Mouse (Mus musculus) liver, embryonic 13.5 days (tissue): Measurements from ENCODE around the gene Haus4. TPM values are rescaled to one million over a fixed set of nuclear protein-coding genes. Genes with fewer than 3 reads are reported as not detected.

Source experiments
- ATAC-seq: fragments of 200-750 bp; cut with Nextera tagmentation; 2 replicates; pipeline ENCODE4 v1.8.0; 2017; ENCODE audit warnings: low read depth, mild to moderate bottlenecking, moderate number of reproducible peaks, moderate library complexity
- DNase-seq: peaks from one replicate; pipeline ENCODE4 v3.0.0; 2022
- H3K27ac ChIP-seq: fragments of 300-500 bp; sonication (generic); 2 replicates; pipeline ENCODE4 v1.5.1; 2015; ENCODE audit warnings: moderate library complexity, mild to moderate bottlenecking, inconsistent platforms
- H3K27me3 ChIP-seq: fragments of 300-500 bp; sonication (generic); 2 replicates; pipeline ENCODE4 v1.6.1; 2015; ENCODE audit warnings: mild to moderate bottlenecking, inconsistent platforms
- H3K36me3 ChIP-seq: fragments of 300-500 bp; sonication (generic); 2 replicates; pipeline ENCODE4 v1.6.1; 2015; ENCODE audit warnings: mild to moderate bottlenecking, inconsistent platforms
- H3K4me1 ChIP-seq: fragments of 300-500 bp; sonication (generic); replicated peaks from 2 replicates; pipeline ENCODE4 v1.6.1; 2015; ENCODE audit warnings: inconsistent platforms
- H3K4me2 ChIP-seq: fragments of 300-500 bp; sonication (generic); 2 replicates; pipeline ENCODE4 v1.6.1; 2015; ENCODE audit warnings: inconsistent platforms, mild to moderate bottlenecking, moderate library complexity
- H3K4me3 ChIP-seq: fragments of 300-500 bp; sonication (generic); replicated peaks from 2 replicates; pipeline ENCODE4 v1.5.1; 2015; ENCODE audit warnings: mild to moderate bottlenecking, inconsistent platforms
- H3K9ac ChIP-seq: fragments of 300-500 bp; sonication (generic); 2 replicates; pipeline ENCODE4 v1.6.1; 2015; ENCODE audit warnings: mild to moderate bottlenecking, inconsistent platforms
- H3K9me3 ChIP-seq: fragments of 300-500 bp; sonication (generic); replicated peaks from 2 replicates; pipeline ENCODE4 v1.6.1; 2016; ENCODE audit warnings: inconsistent platforms
- WGBS: fragments of 180-500 bp; shearing (Covaris S2); methylation state at CpG from one replicate; pipeline ENCODE4 v1.1.7; 2015; ENCODE audit not compliant: insufficient replicate concordance; 5-methylcytosine and 5-hydroxymethylcytosine counted together
- polyA plus RNA-seq: library from polyadenylated mRNA; unstranded; fragments of >200 nt; fragmentation: Nextera tagmentation; extraction: Ambion mirVana; gene quantifications from 2 replicates; pipeline ENCODE4 v1.2.1, GENCODE M21; 2015

Gene Haus4
- polyA plus RNA-seq = 45.6 and 47.5 TPM in 2 replicates

DNA sequence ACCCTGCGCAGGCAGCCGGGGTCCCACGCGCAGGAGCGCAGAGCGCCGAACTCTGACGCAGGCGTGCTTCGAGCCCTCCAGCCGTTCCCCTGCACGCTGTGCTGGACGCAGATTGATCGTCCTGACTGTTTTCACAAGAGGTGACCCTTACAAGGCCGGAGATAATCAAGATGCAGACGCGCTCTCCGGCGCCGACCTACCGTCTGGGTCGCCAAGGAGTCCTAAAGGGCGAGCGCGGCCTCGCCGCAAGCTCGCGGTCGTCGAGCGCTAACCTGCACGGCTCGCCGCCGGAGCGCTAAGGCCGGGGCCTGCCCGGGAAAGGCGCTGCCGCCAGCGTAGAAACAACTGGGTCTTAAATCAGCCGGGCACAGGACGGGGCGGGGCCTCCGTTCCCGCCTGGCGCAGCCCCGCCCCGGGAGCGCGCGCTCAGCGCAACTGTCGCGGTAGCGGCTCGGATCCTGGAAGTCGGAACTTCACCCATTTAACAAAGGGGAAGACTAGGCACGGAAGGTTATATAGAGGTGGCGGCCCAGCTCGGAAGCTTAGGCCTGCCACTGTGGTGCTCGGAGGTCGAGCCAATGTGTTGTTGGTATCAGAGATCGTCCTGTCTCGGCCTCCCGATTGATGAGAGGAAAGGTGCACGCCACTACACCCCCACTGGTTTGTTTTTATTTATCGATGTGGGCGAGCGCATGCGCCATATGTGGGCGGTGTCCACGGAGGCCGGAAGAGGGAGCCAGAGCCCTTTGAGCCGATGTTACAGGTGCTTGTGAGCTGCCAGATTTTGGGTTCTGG is at the start of gene Haus4:
Gene Haus4, minus strand, starts transcription at position 642 of the 795 bp plus-strand sequence.
- Histone ChIP-seq H3K4me3 (peak within 1 kb of the TSS; percentile 70), H3K9ac (peak within 1 kb of the TSS; percentile 84), H3K27ac (peak within 1 kb of the TSS; percentile 98), H3K9me3 (no peaks in the 10 kb centered on the region), H3K4me2 (peak within 1 kb of the TSS; percentile 94), H3K27me3 (0 out of 2 replicates have a peak, but pooled peaks cover 3% of the 10 kb centered on the region), H3K36me3 (peaks cover 31% of the 10 kb centered on the region), H3K4me1 (peaks cover 25% of the 10 kb centered on the region)
- WGBS = under 1% methylated on average over 76 of the region's 76 CpGs
- DNase-seq (peak; percentile 86), ATAC-seq (peak; percentile 96)

- H3K27ac ChIP-seq = peak overlapping the region; percentile 96
- WGBS = 77% methylated on average over 8 of the region's 8 CpGs
- no peak overlapping the region for H3K9ac ChIP-seq
- no peaks in the 10 kb centered on the region for H3K27me3 ChIP-seq
- ATAC-seq (no peak), DNase-seq (no peak)
- H3K4me2 ChIP-seq = peak overlapping the region; percentile 71
- H3K4me3 ChIP-seq = peak overlapping the region; percentile 75
- no peaks in the 10 kb centered on the region for H3K9me3 ChIP-seq
- peaks cover 45% of the 10 kb centered on the region for H3K4me1 ChIP-seq
- no peaks in the 10 kb centered on the region for H3K36me3 ChIP-seq
Measured at GRCm38 (mm10) chr14:54603686-54604085, 49.3 kb upstream of the Haus4 start.

DNA sequence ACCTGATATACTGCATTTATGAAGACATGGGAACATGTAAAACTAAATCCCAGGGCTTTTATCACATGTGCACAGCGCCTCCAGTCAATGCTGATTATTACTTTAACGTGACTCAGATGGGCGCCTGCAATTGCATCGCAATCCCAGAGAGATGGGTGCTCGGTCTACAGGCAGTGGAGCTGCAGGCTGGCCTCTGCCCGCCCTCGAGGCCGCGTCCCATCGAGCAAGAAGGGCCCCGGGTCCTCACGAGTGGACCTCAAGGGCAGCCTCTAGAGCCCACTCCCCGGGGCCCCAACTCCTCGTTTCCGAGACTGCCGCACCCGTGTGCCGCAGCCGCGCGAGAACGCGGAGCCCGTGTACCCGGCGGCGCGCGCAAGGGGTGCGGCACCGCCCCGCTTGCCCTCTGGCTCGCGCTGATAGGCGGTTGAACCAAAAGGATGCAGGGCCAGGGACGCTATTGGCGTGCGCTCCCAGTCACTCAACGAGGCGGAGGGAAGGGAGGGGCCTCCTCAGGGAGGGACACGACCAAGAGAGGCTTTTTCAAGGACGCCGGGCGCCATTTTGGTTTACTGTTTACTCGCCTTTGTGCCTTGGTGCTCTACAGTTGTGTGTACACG is 48.7 kb upstream of the Haus4 start:
- Histone ChIP-seq H3K9ac (peak overlapping the region; percentile 85), H3K4me1 (peaks cover 45% of the 10 kb centered on the region), H3K27ac (peak overlapping the region; percentile 96), H3K4me2 (peak overlapping the region; percentile 71), H3K27me3 (no peaks in the 10 kb centered on the region), H3K4me3 (peak overlapping the region; percentile 75), H3K36me3 (no peaks in the 10 kb centered on the region), H3K9me3 (no peaks in the 10 kb centered on the region)
- DNase-seq (peak; percentile 91), ATAC-seq (peak; percentile 99)
- WGBS = under 1% methylated on average over 46 of the region's 46 CpGs

- Histone ChIP-seq H3K27me3 (no peaks in the 10 kb centered on the region), H3K4me1 (peaks cover 45% of the 10 kb centered on the region), H3K36me3 (no peaks in the 10 kb centered on the region), H3K4me3 (peak overlapping the region; percentile 75), H3K27ac (peak overlapping the region; percentile 96), H3K9ac (peak overlapping the region; percentile 85), H3K9me3 (no peaks in the 10 kb centered on the region), H3K4me2 (peak overlapping the region; percentile 71)
- WGBS = 28% methylated on average over 4 of the region's 4 CpGs
- ATAC-seq = no peak
- no peak for DNase-seq
Measured at GRCm38 (mm10) chr14:54602613-54603012, 48.2 kb upstream of the Haus4 start.

DNA sequence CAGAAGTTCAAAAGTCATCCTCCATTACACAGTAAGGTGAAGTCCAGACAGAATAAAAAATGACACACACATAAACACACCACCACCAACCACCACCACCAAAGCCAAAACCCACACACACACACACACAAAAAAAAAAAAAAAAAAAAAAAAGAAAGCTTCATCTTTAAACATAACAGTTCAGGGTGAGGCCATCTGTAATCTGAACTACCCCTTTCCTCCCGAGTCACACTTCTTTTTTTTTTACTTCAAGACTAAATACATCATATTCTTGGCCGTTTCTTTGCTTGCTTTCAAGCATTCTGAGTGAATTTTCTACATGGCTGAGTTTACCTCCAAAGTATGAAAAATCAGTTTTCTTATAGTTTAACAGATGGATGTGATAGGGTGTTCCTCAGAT is 47.2 kb upstream of the Haus4 start:
- H3K9me3 ChIP-seq = no peaks in the 10 kb centered on the region
- DNase-seq = no peak
- ATAC-seq = no peak
- no peak overlapping the region for H3K4me3 ChIP-seq
- peaks cover 45% of the 10 kb centered on the region for H3K4me1 ChIP-seq
- 0 out of 2 replicates have a peak overlapping the region, but pooled peaks have one; percentile 96 for H3K27ac ChIP-seq
- H3K9ac ChIP-seq = no peak overlapping the region
- H3K27me3 ChIP-seq = no peaks in the 10 kb centered on the region
- no peak overlapping the region for H3K4me2 ChIP-seq
- WGBS = 49% methylated on average over 2 of the region's 2 CpGs
- no peaks in the 10 kb centered on the region for H3K36me3 ChIP-seq

DNA sequence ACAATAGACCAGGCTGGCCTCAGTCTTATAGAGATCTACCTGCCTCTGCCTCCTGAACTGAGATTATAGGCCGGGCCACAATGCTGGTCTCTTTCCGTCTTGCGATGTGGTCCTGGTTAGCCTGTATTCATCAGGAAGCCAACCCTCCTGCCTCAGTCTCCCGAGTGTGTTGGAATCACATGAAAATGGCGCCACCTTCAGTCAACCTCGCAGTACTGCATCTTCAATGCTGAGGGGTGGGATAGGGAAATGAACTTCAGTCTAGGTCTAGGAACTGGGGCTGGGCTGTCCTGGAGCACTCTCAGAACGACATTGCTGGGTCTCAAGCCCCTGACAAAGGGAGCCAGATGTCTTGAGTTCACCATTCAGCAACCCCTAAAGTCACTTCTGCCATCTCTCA is 42.7 kb upstream of the Haus4 start:
- 60% methylated on average over 7 of the region's 7 CpGs for WGBS
- Histone ChIP-seq H3K4me1 (peaks cover 19% of the 10 kb centered on the region), H3K27ac (no peak overlapping the region), H3K36me3 (peaks cover 16% of the 10 kb centered on the region), H3K4me2 (no peak overlapping the region), H3K4me3 (no peak overlapping the region), H3K9me3 (no peaks in the 10 kb centered on the region), H3K9ac (no peak overlapping the region), H3K27me3 (no peaks in the 10 kb centered on the region)
- ATAC-seq (no peak), DNase-seq (no peak)

- Histone ChIP-seq H3K9ac (no peak overlapping the region), H3K36me3 (peaks cover 16% of the 10 kb centered on the region), H3K27ac (no peak overlapping the region), H3K4me2 (no peak overlapping the region), H3K4me1 (peaks cover 12% of the 10 kb centered on the region), H3K4me3 (no peak overlapping the region), H3K27me3 (no peaks in the 10 kb centered on the region), H3K9me3 (no peaks in the 10 kb centered on the region)
- ATAC-seq (no peak), DNase-seq (no peak)
- 71% methylated on average over 28 of the region's 28 CpGs for WGBS
Measured at GRCm38 (mm10) chr14:54594631-54595414, 40.4 kb upstream of the Haus4 start.

GRCm38 (mm10) chr14:54594055-54594454 is 39.6 kb upstream of the Haus4 start:
- ATAC-seq (no peak), DNase-seq (no peak)
- H3K27me3 ChIP-seq = no peaks in the 10 kb centered on the region
- no peak overlapping the region for H3K4me3 ChIP-seq
- no peaks in the 10 kb centered on the region for H3K9me3 ChIP-seq
- peaks cover 16% of the 10 kb centered on the region for H3K36me3 ChIP-seq
- H3K27ac ChIP-seq = no peak overlapping the region
- H3K4me2 ChIP-seq = no peak overlapping the region
- WGBS = 69% methylated on average over 3 of the region's 3 CpGs
- H3K4me1 ChIP-seq = peaks cover 17% of the 10 kb centered on the region
- no peak overlapping the region for H3K9ac ChIP-seq

DNA sequence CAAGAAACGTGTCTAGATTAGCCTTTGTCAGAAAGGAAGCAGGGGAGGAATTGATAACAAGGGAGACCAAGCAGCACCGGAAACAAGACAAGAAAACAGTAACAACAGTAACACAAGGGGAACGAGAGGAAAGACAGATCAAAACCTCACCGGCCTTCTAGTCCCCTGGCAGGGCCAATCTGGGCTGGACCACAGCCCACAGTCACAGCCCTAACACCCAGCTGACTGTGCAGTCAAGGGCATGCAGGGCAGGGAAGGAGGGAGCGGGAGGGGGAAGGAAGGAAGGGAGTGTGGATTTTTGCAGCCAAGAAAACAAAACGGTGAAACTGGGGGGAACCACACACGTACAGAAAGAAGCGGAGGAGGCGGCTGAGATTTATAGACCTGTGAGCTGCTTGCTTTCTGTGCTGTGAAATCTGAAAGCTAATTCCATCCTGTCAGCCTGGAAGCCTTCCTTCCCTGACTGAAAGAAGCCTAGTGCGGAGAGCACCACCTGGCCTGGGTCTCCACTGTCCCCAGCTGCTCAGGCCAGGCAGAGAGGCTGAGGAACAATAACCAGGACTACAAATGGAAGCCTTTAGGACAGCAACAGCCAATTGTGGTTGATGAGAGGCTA is 38.0 kb upstream of the Haus4 start:
- no peak overlapping the region for H3K4me3 ChIP-seq
- DNase-seq (no peak), ATAC-seq (peak; percentile 55)
- H3K27me3 ChIP-seq = no peaks in the 10 kb centered on the region
- H3K36me3 ChIP-seq = peaks cover 16% of the 10 kb centered on the region
- WGBS = 29% methylated on average over 10 of the region's 10 CpGs
- no peak overlapping the region for H3K4me2 ChIP-seq
- H3K9me3 ChIP-seq = no peaks in the 10 kb centered on the region
- no peak overlapping the region for H3K9ac ChIP-seq
- H3K27ac ChIP-seq = peak overlapping the region; percentile 8; the same call in 1 of the 2 replicates
- peaks cover 24% of the 10 kb centered on the region for H3K4me1 ChIP-seq

DNA sequence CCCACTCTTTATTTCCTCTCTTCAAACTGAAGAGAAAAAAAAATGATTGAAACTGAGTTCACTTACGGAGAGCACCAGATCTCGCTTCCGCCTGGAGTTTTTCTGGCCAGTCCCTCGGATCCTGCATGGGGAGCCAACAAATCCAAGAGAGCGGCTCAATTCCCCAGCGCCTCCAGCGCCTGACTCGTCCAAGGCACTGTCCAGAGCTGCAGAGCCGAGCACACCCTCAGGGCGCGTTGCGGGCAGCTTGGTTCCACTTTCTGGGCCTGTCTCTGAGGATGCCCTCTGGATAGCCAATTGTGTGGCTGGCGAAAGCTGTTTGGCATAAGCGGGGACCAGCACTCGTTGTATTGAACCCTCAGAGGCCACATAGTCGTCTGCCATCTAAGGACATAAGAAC is 36.6 kb upstream of the Haus4 start:
- Histone ChIP-seq H3K9ac (no peak overlapping the region), H3K4me1 (peaks cover 24% of the 10 kb centered on the region), H3K36me3 (peaks cover 16% of the 10 kb centered on the region), H3K27ac (no peak overlapping the region), H3K4me2 (no peak overlapping the region), H3K9me3 (no peaks in the 10 kb centered on the region), H3K27me3 (no peaks in the 10 kb centered on the region), H3K4me3 (no peak overlapping the region)
- WGBS = 87% methylated on average over 16 of the region's 16 CpGs
- no peak for ATAC-seq
- no peak for DNase-seq
